ENCODE assay signal across 8 mouse cellular contexts in genomic region chr7:127208553-127209438, GRCm38 (mm10). TPM values are rescaled to one million over a fixed set of nuclear protein-coding genes. Genes with fewer than 3 reads are reported as not detected.
DNase-seq lines count a peak whose midpoint lies in the region; ATAC-seq lines count a peak whose summit lies in the region.

TSS of gene Mylpf (plus strand) at chr7:127208890.

- peak; percentile 76 for ATAC-seq in megakaryocyte progenitor cell, adult 5-6 weeks (replicated peaks; ENCODE audit: poor library complexity)

- DNase-seq in adipocyte (ENCODE audit: low spot score), result peak; percentile 98
- DNase-seq in embryo, embryonic 10 days (ENCODE audit: low spot score), result peak; percentile 94
- DNase-seq in gastrocnemius, postnatal 10 days, result peak; percentile 96
- peak; percentile 99 for DNase-seq in induced T-regulatory cell, adult 2 months (ENCODE audit: low read depth)
- peak; percentile 97 to 99 for DNase-seq in left cerebral cortex, adult 9 months (ENCODE audit: low spot score in 2 of 2)
- peak; percentile 93 for DNase-seq in right cerebral cortex, postnatal 14 days
- peak; percentile 77 to 89 for DNase-seq in urinary bladder, postnatal 36 days (ENCODE audit: low spot score in 2 of 2)

RNA-seq across cellular contexts. Expression of gene Mylpf, which starts in this region (rescaled TPM):
- over 10,000 TPM; 46,059 to 51,168 TPM for total RNA-seq in gastrocnemius, postnatal 10 days (2021)
- total RNA-seq in megakaryocyte progenitor cell, adult 5-6 weeks (2015), result 7.8 and 10.6 TPM in 2 replicates
- total RNA-seq in megakaryocyte progenitor cell, adult 5-6 weeks (2017), result 6.0 and 6.8 TPM in 2 replicates

Comparison
In these comparisons a context has a peak if more than half of its experiments do, and no peak if none do; other contexts are left out.
1. Peak in every context shown above with its lines: DNase-seq and ATAC-seq.
2. RNA of gene Mylpf (total RNA-seq): 46,059 to 51,168 TPM in gastrocnemius, postnatal 10 days; 6.0 to 10.6 TPM in megakaryocyte progenitor cell, adult 5-6 weeks; every median in the first group is over 1,000 times any median in the second.